Mouse (Mus musculus) T-helper 17 cell (primary cell): ENCODE measurements at regions not wholly inside any gene's neighbourhood (a gene's known extent, or its start where the extent isn't known, plus 50 kb on each side); places are given as distances from the start of the nearest gene placed in this dataset.

Experiments
- in situ Hi-C, 2 experiments: fragments of 300-600 bp; cut with MboI, MseI; formaldehyde crosslinking; loops; 1 replicate in 1 of 2; 2 replicates in 1 of 2; pipeline ENCODE4 v1.15.1; 2025; ENCODE audit warnings: high pct_unique_total_duplicates in 2 of 2

DNA sequence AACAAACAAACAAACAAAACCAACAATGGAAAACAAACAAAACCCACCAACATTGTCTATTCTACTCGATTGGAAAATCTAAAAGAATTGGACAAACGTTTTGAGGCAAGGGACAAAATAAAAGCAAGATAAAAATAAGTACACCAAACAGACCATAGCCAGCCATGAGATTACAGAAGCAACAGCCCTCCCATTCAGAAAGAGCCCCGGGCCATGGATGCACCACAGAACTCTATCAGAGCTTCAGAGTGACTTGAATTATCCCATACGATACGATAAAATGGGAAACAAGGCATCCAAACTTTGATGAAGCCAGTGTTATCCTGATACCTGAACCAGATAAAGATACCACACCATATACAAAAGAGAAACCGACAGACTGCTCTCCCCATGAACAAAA lies 68.7 kb downstream of the Npepl1 start:
- in situ Hi-C loops = loop anchor here in 1 of 2 experiments (10.0 kb wide), 1 partner anchor 574 kb away; no protein-coding TSS in a partner anchor

DNA sequence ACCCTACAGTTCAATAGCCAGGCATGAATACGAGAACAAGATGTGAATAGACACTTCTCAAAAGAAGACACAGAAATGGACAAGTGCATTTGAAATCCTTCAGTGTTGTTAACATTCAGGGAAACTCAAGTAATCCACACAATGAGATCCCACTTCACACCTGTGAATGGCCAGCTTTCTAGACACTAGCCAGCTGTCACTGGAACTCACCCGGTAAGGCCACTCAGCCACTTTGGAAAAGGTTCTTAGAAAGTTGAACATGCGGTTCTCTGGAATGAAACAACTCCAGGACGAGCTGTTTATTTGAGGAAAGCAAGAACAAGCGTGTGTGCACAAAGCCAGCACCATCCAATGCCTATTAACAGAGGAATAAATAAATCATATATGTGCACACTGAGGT lies 74.6 kb downstream of the Npepl1 start:
- in situ Hi-C loops = no loop called here

DNA sequence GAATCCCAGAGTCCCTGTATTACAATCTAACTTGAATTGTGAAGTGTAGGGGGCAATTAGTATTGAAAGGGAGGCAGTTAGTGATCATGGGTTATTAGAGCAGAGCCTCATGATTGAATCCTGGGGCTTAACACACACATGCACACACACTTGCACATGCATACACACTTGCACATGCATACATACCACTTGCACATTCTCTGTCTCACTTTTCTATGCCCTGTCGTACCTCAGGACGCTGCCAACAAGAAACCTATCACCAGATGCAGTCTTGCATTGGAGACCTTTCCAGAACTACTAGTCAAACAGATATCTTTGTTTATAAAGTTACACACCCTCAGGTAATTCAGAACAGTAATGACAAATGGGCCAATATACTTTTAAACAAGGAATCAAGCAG lies 80.9 kb downstream of the Npepl1 start:
- in situ Hi-C loops = no loop called here

DNA sequence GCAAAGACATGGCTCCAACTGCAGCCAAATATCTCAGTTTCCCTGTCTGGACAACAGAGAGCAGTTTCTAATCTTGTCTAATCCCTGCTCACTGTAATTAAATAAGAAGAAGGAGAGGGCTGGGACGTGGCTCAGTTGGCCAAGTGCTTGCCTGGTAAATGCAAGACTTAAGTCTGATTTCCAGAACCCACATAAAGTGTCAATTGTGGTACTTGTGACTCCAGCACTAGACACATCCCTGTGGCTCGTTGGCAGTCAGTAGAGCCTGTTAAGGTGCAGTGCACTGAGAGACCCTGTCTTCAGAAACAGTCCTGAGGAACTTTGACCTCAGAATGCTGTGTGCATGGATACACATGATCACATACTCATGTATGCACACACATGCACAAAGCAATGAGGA lies 81.4 kb downstream of the Npepl1 start:
- in situ Hi-C loops = no loop called here

DNA sequence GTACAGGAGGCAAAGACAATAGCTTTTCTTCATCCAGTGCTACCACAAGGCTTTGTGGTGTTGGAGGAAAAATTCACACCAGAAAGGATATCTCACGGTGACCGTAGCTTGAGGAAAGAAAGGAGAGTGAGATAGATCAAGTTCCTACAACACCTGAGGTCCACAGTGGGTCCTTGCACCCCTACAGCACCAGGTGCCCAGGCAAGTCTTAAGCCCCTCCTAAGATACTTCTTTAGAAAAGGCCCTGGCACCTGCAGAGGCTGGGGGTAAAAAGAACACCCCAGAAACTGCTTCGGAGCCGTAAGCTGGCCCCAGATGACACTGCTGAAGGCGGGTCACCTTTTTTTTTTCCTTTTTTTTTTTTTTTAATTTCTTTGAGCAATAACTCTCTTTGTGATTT lies 81.9 kb downstream of the Npepl1 start:
- in situ Hi-C loops = no loop called here

DNA sequence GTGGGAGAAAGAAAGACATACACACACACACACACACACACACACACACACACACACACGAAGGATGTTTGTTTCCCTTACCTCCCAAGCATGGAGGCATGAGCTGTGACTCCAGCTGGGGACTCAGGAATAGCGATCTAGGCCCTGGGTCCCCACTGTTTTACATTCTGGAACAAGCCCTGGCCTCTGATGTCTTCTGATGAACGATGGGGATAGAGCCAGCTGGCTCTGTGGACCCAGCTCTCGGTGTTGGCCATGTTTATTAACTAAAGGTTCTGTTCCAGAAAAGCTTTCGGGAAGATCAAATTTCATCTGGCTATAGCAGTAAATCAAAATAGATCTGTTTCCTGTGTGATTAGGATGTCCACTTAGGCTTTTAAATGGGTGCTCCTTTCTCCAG lies 83.4 kb downstream of the Npepl1 start:
- in situ Hi-C loops = no loop called here

DNA sequence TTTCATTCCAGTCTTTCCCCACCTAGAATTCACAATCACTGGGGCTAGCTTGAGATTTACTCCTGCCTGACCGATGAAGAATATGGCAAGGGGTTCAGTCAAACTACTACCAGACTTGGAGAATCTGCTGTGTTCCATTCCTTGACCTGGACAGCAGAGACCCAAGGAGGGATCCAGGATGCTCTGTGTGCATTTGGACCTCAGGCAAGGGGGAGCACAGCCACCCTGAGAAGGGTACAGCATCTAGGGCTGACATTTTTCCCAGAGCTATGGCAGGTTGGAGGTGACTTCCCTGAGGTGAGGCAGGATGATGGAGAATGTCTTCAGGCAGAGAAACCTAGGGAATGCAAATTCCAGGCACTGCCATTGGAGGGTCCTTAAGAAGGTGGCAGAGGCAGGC lies 85.5 kb downstream of the Npepl1 start:
- in situ Hi-C loops = no loop called here

DNA sequence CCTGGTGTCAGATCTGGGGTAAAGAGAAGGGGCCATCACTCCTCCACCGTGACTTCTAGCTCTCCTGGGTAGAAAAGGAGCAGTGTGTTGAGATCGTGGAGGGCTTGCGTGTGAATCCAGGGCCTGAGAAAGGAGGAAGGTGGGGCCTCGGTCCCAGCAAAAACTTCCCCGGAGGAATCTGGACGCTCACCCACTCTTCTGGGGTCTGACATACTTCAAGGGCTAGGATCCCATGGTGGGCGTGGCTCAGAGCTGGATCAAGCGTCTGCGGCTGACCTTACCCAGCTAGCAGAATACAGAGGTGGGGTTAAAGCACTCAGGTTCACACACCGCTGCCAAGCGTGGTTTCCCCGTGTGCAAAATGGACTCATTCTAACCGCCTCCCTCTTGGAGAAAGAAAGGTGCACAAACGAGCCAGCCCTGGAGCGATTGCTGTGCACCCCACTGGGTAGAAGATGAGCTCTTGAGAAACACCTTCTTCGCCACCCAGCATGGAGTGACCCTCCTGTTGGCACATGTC lies 86.6 kb downstream of the Npepl1 start:
- in situ Hi-C loops = no loop called here

DNA sequence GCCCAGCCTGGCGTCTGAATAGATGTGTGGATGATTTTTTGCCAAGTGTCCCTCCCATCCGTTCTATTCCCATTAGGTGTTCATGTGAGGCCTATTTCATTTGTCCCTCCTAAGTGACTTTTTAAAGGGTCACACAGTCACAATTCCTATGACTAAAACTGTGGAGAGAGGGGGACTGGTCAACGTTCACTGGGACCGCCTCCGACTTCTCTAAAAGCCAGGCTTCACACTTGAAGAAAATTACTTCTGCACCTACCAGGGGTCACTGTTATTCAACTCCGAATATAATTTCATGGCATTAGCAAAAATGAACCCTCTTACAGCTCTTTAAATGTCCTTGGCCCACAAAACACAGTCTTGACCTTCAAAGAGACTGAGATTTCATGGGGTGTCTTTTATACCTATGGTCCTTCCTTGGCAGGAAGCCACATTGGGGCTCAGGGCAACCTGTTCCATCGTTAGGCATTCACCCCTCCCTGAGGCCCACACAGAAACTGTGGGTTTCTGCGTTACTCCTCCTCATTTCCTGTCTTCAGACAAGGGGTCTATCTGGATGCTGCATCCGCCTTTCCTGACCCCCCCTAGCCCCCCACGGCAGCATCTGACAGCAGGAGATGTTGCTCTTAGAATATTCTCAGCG lies 86.7 kb upstream of the Gnas start:
- in situ Hi-C loops = no loop called here

DNA sequence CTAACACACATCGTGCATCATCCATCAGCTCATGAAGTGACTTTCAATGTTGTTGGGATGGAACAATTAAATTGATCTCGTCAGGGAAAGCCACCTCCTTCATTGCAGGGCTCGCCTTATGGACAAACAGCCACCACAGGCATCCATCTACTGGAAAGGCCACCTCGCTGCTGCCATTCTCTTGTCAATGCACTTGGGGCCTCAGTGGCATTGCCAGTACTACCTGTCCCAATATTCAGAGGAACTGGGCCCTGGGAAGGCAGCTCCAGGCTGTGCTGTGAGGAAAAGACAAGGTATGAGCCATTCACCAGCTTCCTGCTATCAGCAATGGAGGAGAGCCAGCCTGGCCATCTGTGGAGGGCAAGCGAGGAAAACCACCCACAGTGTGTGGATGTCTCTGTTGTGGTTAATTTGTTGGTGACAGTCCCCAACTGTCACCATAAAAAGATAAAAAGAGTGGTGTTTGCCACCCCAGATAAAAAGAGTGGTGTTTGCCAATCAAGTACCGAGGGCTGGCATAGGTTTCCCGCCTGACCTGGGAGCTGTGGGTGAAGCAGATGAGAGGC lies 85.6 kb upstream of the Gnas start:
- in situ Hi-C loops = no loop called here

DNA sequence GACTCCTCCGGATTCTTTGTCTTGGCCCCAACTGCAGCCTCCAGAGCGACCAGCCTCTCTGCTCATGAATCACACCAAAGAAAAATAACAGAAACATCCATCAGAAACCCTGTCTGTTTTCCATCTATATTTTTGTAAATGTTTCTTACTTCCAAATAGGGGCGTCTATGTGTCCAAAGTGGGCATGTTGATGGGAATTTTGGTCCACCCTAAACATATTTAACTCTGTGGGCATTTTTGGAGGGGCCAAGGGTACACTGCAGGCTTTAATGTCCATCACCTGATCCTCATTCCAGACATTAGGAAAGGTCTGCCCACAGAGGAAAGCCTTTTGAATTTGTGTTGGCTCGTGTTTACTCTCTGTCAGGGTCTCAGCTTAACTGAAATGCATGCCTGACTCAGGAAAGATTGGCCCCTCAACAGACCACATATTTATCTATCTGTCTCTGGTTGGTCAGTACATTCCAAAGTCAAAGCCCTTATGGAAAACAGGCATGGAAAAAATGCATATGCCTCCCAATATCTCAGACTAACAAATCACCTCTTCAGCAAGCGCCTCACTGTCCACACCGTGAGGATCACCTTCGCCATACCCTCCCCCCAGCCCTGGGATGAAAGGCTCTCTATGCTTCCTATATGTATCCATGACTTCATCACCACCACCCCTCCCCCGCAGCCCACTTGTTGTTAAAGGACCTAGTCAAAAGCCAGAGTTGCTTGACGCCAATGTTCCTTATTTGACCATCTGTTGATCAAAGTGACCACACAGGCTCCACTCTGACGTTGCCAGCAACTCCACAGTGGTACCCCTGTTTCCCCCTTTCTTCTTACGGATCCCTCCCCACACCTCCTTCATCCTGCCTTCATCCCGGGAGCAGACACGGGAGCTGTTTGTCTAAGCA lies 83.9 kb upstream of the Gnas start:
- in situ Hi-C loops = no loop called here

DNA sequence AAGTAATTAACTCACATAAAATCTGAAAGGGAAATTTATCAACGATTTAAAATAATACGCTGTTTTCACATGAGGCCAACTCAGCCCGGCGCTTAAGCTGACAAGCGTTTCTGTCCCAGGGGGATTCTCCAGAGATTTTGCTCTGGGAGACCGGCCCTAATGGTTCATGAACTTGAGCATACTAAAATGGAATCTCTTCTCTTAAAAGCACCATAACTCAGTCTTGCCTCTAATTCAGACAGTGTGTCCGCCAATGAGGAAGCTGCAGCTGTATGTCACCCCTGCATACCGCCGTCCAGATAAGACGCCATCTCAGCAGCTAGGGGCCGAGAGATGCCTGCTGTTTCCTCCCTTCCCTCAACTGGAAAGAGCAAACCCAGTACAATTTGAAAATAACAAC lies 80.7 kb upstream of the Gnas start:
- in situ Hi-C loops = no loop called here

DNA sequence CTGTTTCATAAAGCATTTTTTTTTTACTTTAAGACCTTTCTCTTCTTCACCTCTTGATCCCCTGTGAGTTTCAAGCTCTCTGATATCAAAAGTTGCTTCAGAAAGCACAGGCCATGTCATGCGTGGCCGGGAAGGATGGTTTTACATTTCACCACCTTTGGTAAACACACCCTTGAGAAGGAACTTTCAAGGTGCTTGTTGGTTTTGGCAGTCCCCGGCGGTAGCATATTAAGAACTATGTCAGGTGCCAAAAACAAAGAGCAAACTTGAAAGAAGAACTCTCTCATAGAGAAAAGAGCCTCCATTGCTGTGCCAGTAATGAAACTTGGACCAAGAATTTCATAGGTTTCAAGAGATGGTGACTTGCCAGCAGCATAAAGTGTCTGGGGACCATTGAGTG lies 72.4 kb upstream of the Gnas start:
- in situ Hi-C loops = no loop called here

DNA sequence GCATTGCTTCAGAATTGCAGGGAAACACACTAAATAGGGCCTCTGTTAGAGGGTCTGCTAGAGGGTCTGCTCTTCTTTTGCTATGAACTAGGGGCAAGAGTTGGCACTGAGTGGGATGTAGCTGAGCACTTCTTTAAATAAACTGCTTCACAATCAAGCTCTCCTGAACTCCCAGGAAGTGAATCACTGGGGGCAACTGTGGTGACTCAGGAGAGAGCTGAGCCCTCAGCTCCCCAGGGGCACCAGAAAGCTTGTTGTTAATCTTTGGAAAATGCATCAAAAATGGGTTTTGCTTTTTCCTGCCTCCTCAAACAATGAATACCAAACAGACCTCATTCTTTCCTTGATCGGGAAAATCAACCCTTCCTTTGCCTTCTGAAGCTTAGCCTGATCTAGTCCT lies 57.5 kb upstream of the Gnas start:
- in situ Hi-C loops = loop anchor here in 1 of 2 experiments (25.0 kb wide), 1 partner anchor 1089 kb away; no protein-coding TSS in a partner anchor
